Mouse (Mus musculus) megakaryocyte, embryonic 14.5 days (primary cell): ENCODE measurements around the gene Klhl29. TPM values are rescaled to one million over a fixed set of nuclear protein-coding genes. Genes with fewer than 3 reads are reported as not detected.

Source experiments
- H3K27me3 ChIP-seq: replicated peaks from 2 replicates; pipeline ENCODE3; 2012; ENCODE audit warnings: inconsistent platforms
- H3K36me3 ChIP-seq: replicated peaks from 2 replicates; pipeline ENCODE3; 2012; ENCODE audit warnings: low read length, inconsistent platforms, mixed read lengths
- H3K4me1 ChIP-seq: 2 replicates; pipeline ENCODE4 v1.6.1; 2012; ENCODE audit warnings: inconsistent platforms
- H3K4me3 ChIP-seq: replicated peaks from 2 replicates; pipeline ENCODE3; 2012; ENCODE audit warnings: moderate library complexity, mild to moderate bottlenecking, inconsistent platforms
- H3K9me3 ChIP-seq: 2 replicates; pipeline ENCODE4 v1.6.1; 2012; ENCODE audit warnings: inconsistent platforms
- FLI1 ChIP-seq: IDR thresholded peaks from 2 replicates; pipeline ENCODE4 v1.6.1; 2012; ENCODE audit warnings: low read length, inconsistent platforms, mixed read lengths
- GATA1 ChIP-seq: IDR thresholded peaks from 3 replicates; pipeline ENCODE4 v1.6.1; 2012; ENCODE audit warnings: mixed read lengths, low read length, inconsistent platforms, borderline replicate concordance
- polyA plus RNA-seq: library from polyadenylated mRNA; stranded (reverse); fragments of >175 nt; gene quantifications from 2 replicates; pipeline ENCODE4 v1.2.3, GENCODE M21; 2012; ENCODE audit warnings: low replicate concordance; ENCODE audit not compliant: insufficient read depth

Gene Klhl29
- polyA plus RNA-seq, 1 experiment: 0.08 TPM

GRCm38 (mm10) chr12:5245207-5245597 is 130.3 kb downstream of the Klhl29 start:
- peaks cover 4% of the 10 kb centered on the region for H3K27me3 ChIP-seq
- H3K9me3 ChIP-seq: no peaks in the 10 kb centered on the region
- H3K36me3 ChIP-seq: no peaks in the 10 kb centered on the region
- no peaks in the 10 kb centered on the region for H3K4me1 ChIP-seq
- H3K4me3 ChIP-seq: no peak overlapping the region
- TF ChIP-seq FLI1 (no peak), GATA1 (no peak)

DNA sequence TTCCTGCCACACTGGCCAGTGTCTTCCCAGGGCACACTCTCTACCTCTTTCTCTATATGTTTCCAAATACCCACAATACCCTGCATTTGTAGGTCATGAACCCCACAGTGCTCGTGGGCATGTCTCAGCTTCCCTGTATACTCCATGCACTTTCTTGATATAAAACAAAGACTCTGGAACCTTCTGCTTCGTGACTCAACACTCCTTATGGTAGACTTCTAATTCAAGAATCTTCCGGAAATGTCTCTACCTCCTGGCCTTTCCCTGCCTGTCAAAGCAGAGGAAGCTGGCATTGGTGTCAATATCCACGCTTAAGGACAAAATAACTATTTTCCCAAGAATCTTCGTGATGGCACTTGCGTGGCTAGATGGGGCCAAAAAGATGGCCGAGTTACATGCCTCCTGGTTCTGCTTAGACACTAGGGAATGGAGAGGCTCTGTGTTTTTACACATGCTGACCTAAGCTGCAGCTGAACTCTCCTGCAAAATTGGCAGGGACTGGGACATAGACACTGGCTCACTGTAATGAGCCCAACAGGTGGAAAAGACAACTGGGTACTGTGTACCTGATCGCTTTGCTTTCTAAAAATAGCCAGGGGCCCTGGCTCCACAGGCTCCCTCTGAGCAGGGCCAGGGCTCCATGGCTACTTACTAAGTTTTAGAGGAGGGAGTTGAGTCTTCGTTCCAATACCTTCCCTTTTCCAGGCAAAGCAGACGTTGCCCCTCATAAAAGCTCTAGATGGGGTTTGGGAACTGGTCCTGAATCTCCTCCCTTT is 130.9 kb downstream of the Klhl29 start:
- TF ChIP-seq GATA1: no peak
- TF ChIP-seq FLI1: no peak
- H3K27me3 ChIP-seq: peaks cover 4% of the 10 kb centered on the region
- H3K9me3 ChIP-seq: no peaks in the 10 kb centered on the region
- H3K4me1 ChIP-seq: no peaks in the 10 kb centered on the region
- H3K4me3 ChIP-seq: no peak overlapping the region
- no peaks in the 10 kb centered on the region for H3K36me3 ChIP-seq

- no peaks in the 10 kb centered on the region for H3K9me3 ChIP-seq
- H3K4me3 ChIP-seq: no peak overlapping the region
- peaks cover 4% of the 10 kb centered on the region for H3K27me3 ChIP-seq
- TF ChIP-seq GATA1: no peak
- no peak for TF ChIP-seq FLI1
- no peaks in the 10 kb centered on the region for H3K4me1 ChIP-seq
- H3K36me3 ChIP-seq: no peaks in the 10 kb centered on the region
These were observed 131.6 kb downstream of the Klhl29 start for GRCm38 (mm10) chr12:5243867-5244266.

GRCm38 (mm10) chr12:5243449-5243848 is 132.0 kb downstream of the Klhl29 start:
- peaks cover 4% of the 10 kb centered on the region for H3K27me3 ChIP-seq
- no peaks in the 10 kb centered on the region for H3K36me3 ChIP-seq
- H3K4me1 ChIP-seq: no peaks in the 10 kb centered on the region
- H3K4me3 ChIP-seq: no peak overlapping the region
- no peaks in the 10 kb centered on the region for H3K9me3 ChIP-seq
- TF ChIP-seq GATA1 (no peak), FLI1 (no peak)

GRCm38 (mm10) chr12:5242551-5243330 is 132.7 kb downstream of the Klhl29 start:
- no peak for TF ChIP-seq FLI1
- no peak for TF ChIP-seq GATA1
- no peaks in the 10 kb centered on the region for H3K9me3 ChIP-seq
- peaks cover 4% of the 10 kb centered on the region for H3K27me3 ChIP-seq

GRCm38 (mm10) chr12:5239451-5240245 is 135.8 kb downstream of the Klhl29 start:
- Histone ChIP-seq H3K9me3 (no peaks in the 10 kb centered on the region), H3K36me3 (no peaks in the 10 kb centered on the region), H3K27me3 (peaks cover 2% of the 10 kb centered on the region), H3K4me1 (no peaks in the 10 kb centered on the region), H3K4me3 (no peak overlapping the region)
- TF ChIP-seq FLI1: no peak
- no peak for TF ChIP-seq GATA1

More at GRCm38 (mm10) chr12:5242551-5243330, 132.7 kb downstream of the Klhl29 start:
- H3K4me1 ChIP-seq: no peaks in the 10 kb centered on the region
- no peak overlapping the region for H3K4me3 ChIP-seq
- H3K36me3 ChIP-seq: no peaks in the 10 kb centered on the region

GRCm38 (mm10) chr12:5237078-5237477 is 138.4 kb downstream of the Klhl29 start:
- Histone ChIP-seq H3K36me3 (no peaks in the 10 kb centered on the region), H3K9me3 (no peaks in the 10 kb centered on the region), H3K4me1 (no peaks in the 10 kb centered on the region), H3K27me3 (peaks cover 2% of the 10 kb centered on the region), H3K4me3 (no peak overlapping the region)
- TF ChIP-seq FLI1: no peak
- no peak for TF ChIP-seq GATA1

DNA sequence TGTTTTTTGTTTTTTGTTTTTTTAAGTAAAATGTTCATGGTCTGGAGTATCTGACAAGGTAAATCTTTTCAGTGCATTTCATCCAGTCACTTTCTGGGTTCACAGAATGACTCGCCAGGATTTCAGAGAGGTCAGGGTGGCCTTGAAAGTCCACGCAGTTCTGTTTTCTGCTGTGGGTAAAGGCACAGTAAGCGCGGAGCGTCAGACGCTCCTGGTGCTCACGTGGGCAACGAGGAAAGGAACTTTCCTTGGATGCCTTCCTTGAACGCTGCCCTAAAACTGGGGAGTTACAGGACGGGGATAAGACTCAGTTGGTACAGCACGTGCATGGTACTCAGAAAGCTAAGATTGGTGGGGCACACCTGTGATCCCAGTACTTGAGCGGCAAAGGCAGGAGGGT is 139.9 kb downstream of the Klhl29 start:
- Histone ChIP-seq H3K4me3 (no peak overlapping the region), H3K27me3 (peaks cover under 1% of the 10 kb centered on the region), H3K9me3 (no peaks in the 10 kb centered on the region), H3K4me1 (no peaks in the 10 kb centered on the region), H3K36me3 (no peaks in the 10 kb centered on the region)
- TF ChIP-seq GATA1 (no peak), FLI1 (no peak)

DNA sequence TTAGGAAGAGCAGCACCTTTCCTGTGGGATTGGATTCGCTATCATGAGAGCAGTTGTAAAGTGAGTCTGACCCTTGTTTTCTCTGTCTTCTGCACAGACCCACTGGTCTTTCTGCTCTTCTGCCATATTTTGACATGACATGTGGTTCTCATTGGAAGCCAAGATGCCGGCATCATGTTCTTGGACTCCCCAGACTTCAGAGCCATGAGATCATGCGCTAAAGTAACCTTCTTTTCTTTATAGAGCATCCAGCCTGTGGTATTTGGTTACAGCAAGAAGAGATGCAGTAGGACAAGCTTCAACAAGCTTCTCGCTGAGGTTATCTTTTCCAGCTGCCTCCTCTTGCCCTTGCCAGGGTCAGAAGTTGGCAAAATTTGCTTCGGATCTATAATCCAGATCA is 145.0 kb downstream of the Klhl29 start:
- no peaks in the 10 kb centered on the region for H3K36me3 ChIP-seq
- H3K27me3 ChIP-seq: no peaks in the 10 kb centered on the region
- H3K4me3 ChIP-seq: no peak overlapping the region
- no peaks in the 10 kb centered on the region for H3K4me1 ChIP-seq
- TF ChIP-seq FLI1 (no peak), GATA1 (no peak)
- H3K9me3 ChIP-seq: no peaks in the 10 kb centered on the region
